In the genomic region with DNA sequence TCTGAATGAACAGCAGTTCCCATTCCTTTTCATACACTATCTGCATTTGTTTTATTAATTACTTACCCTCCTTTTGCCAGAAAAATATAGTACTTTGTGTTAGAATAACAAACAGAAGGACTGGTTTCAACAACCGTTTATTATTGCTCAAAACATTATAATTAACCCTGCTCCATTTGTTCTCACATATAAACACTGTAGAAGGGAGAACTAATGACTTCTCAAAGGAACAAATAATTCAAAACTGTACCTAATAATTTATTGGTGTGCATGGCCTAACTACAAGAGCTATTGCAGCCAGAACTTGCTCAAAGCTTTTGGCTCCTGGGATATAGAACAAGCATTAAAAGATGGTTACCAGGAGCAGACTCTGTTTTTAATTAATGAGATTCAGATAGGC, we compare ENCODE assay signal across 25 mouse cellular contexts.
DNase-seq lines count a peak whose midpoint lies in the region; ATAC-seq and TF ChIP-seq lines count a peak whose summit lies in the region.
"Had no signal": no experiment of that assay in that cellular context is flagged by ENCODE, and none has a peak within 500 bp of the region (broad histone marks: within the 10 kb centered on the region; RNA-seq: fewer than 3 reads in every experiment).

No protein-coding gene starts in this region.

- no peaks in the 10 kb centered on the region for H3K36me3 ChIP-seq in forebrain, embryonic 13.5 days (ENCODE audit: poor library complexity, severe bottlenecking)
- H3K36me3 ChIP-seq in forebrain, embryonic 11.5 days (ENCODE audit: control insufficient read depth, insufficient read depth, low read length) = no peaks in the 10 kb centered on the region
- H3K36me3 ChIP-seq in kidney, adult 2 months (ENCODE audit: control insufficient read depth, insufficient read depth, low read length) = no peaks in the 10 kb centered on the region
- H3K36me3 ChIP-seq in liver, adult 2 months (ENCODE audit: control insufficient read depth, insufficient read depth, low read length) = no peaks in the 10 kb centered on the region
- H3K36me3 ChIP-seq in liver, postnatal 0 days (replicated peaks; ENCODE audit: insufficient read depth, low read length) = no peaks in the 10 kb centered on the region
- no peaks in the 10 kb centered on the region for H3K36me3 ChIP-seq in hindbrain, postnatal 0 days (ENCODE audit: insufficient read depth, low read length)
- H3K36me3 ChIP-seq in hindbrain, embryonic 10.5 days = no peaks in the 10 kb centered on the region
- H3K36me3 ChIP-seq: embryonic facial prominence, embryonic 12.5 days; embryonic facial prominence, embryonic 15.5 days; heart, embryonic 10.5 days; hindbrain, embryonic 13.5 days had no signal

- WGBS in forebrain, embryonic 13.5 days = 48% methylated on average over 1 of the region's 1 CpGs
- whole genome bisulfite sequencing in forebrain, embryonic 11.5 days = 77% methylated on average over 1 of the region's 1 CpGs
- WGBS in kidney, adult 2 months = 42% methylated on average over 1 of the region's 1 CpGs
- 68% methylated on average over 1 of the region's 1 CpGs for WGBS in liver, adult 2 months
- WGBS in liver, postnatal 0 days (ENCODE audit: insufficient replicate concordance) = 82% methylated on average over 1 of the region's 1 CpGs
- 74% methylated on average over 1 of the region's 1 CpGs for WGBS in hindbrain, postnatal 0 days
- WGBS in hindbrain, embryonic 10.5 days = 80% methylated on average over 1 of the region's 1 CpGs

- H3K4me1 ChIP-seq in forebrain, embryonic 13.5 days = no peaks in the 10 kb centered on the region
- no peaks in the 10 kb centered on the region for H3K4me1 ChIP-seq in forebrain, embryonic 11.5 days (replicated peaks; ENCODE audit: control insufficient read depth, insufficient read depth, low read length)
- H3K4me1 ChIP-seq in kidney, adult 2 months (ENCODE audit: control insufficient read depth, insufficient read depth, low read length) = no peaks in the 10 kb centered on the region
- H3K4me1 ChIP-seq in liver, adult 2 months (ENCODE audit: control insufficient read depth, insufficient read depth, low read length) = no peaks in the 10 kb centered on the region
- no peaks in the 10 kb centered on the region for H3K4me1 ChIP-seq in liver, postnatal 0 days (ENCODE audit: insufficient read depth)
- H3K4me1 ChIP-seq in hindbrain, postnatal 0 days (ENCODE audit: insufficient read depth, low read length) = no peaks in the 10 kb centered on the region
- no peaks in the 10 kb centered on the region for H3K4me1 ChIP-seq in hindbrain, embryonic 10.5 days (replicated peaks)
- H3K4me1 ChIP-seq: embryonic facial prominence, embryonic 12.5 days; embryonic facial prominence, embryonic 15.5 days; heart, embryonic 10.5 days; hindbrain, embryonic 13.5 days had no signal

- no peak for TF ChIP-seq CTCF in kidney, adult 2 months (conservative IDR thresholded peaks at IDR 0.05; ENCODE audit: insufficient read depth, insufficient read length, low read depth, low read length)
- no peak for TF ChIP-seq CTCF in liver, adult 2 months (IDR thresholded peaks at IDR 0.05; ENCODE audit: low read depth, low read length)
- TF ChIP-seq CTCF in liver, postnatal 0 days (IDR thresholded peaks at IDR 0.05; ENCODE audit: low read depth) = no peak
- no peak for TF ChIP-seq CTCF in hindbrain, postnatal 0 days (IDR thresholded peaks at IDR 0.05; ENCODE audit: low read depth)

- ATAC-seq in forebrain, embryonic 13.5 days = peak; percentile 66; the same call in 1 of the 2 replicates
- no peak for ATAC-seq in forebrain, embryonic 11.5 days (replicated peaks; ENCODE audit: low FRiP score)
- no peak for ATAC-seq in liver, postnatal 0 days
- no peak for ATAC-seq in hindbrain, postnatal 0 days
- ATAC-seq: activated CD4-positive, CD25-positive, alpha-beta regulatory T cell, adult 4 months; hindbrain, embryonic 16.5 days; inflammation-experienced regulatory T-cells, adult 6 months; intestine, embryonic 16.5 days had no signal

- no peak for TF ChIP-seq POLR2A in kidney, adult 2 months (IDR thresholded peaks at IDR 0.05; ENCODE audit: low read depth, low read length)
- TF ChIP-seq POLR2A in liver, adult 2 months (IDR thresholded peaks at IDR 0.05; ENCODE audit: extremely low read depth, insufficient read depth, low read length) = no peak

- H3K27ac ChIP-seq in forebrain, embryonic 13.5 days = no peak overlapping the region
- no peak overlapping the region for H3K27ac ChIP-seq in forebrain, embryonic 11.5 days (ENCODE audit: low read depth, low read length)
- H3K27ac ChIP-seq in kidney, adult 2 months (ENCODE audit: insufficient read depth, low read depth, low read length) = no peak overlapping the region
- no peak overlapping the region for H3K27ac ChIP-seq in liver, adult 2 months (replicated peaks; ENCODE audit: insufficient read depth, low read depth, low read length)
- no peak overlapping the region for H3K27ac ChIP-seq in liver, postnatal 0 days (ENCODE audit: low read depth)
- no peak overlapping the region for H3K27ac ChIP-seq in hindbrain, postnatal 0 days
- H3K27ac ChIP-seq in hindbrain, embryonic 10.5 days = no peak overlapping the region
- H3K27ac ChIP-seq: embryonic facial prominence, embryonic 12.5 days; embryonic facial prominence, embryonic 15.5 days; heart, adult 2 months; heart, embryonic 10.5 days; hindbrain, embryonic 13.5 days had no signal

- TF ChIP-seq EP300 in liver, postnatal 0 days (IDR thresholded peaks at IDR 0.05; ENCODE audit: low read depth) = no peak

- H3K79me2 ChIP-seq in liver, adult 2 months (ENCODE audit: control insufficient read depth, insufficient read depth, low read length) = no peaks in the 10 kb centered on the region

- no peak overlapping the region for H3K9ac ChIP-seq in forebrain, embryonic 13.5 days
- H3K9ac ChIP-seq in forebrain, embryonic 11.5 days (ENCODE audit: low read length) = no peak overlapping the region
- no peak overlapping the region for H3K9ac ChIP-seq in liver, adult 2 months (ENCODE audit: low read depth, low read length)
- H3K9ac ChIP-seq in liver, postnatal 0 days (replicated peaks) = no peak overlapping the region
- no peak overlapping the region for H3K9ac ChIP-seq in hindbrain, postnatal 0 days (replicated peaks; ENCODE audit: low read length)
- H3K9ac ChIP-seq: embryonic facial prominence, embryonic 12.5 days; embryonic facial prominence, embryonic 15.5 days; hindbrain, embryonic 13.5 days had no signal

- no peak for DNase-seq in forebrain, embryonic 11.5 days (ENCODE audit: low spot score)
- peak; percentile 2 for DNase-seq in kidney, adult 2 months
- DNase-seq in kidney, postnatal 14 days = no peak
- peak; percentile 2 for DNase-seq in liver, adult 2 months (ENCODE audit: extremely low read depth, low read depth, low spot score)
- no peak for DNase-seq in liver, postnatal 0 days
- no peak for DNase-seq in hindbrain, postnatal 0 days (ENCODE audit: low spot score)
- no peak for DNase-seq in hindbrain, embryonic 10.5 days (ENCODE audit: low spot score)
- DNase-seq: adrenal gland, adult 8-10 months; adrenal gland, postnatal 25 days; cerebellum, adult 11 months; cerebellum, adult 2 months; cerebellum, adult 9-11 months; cerebellum, postnatal 25 days; gastrocnemius, postnatal 10 days; gastrocnemius, postnatal 36 days; heart, adult 2 months had no signal

- no peak overlapping the region for H3K4me3 ChIP-seq in forebrain, embryonic 13.5 days
- no peak overlapping the region for H3K4me3 ChIP-seq in forebrain, embryonic 11.5 days (ENCODE audit: low read depth, low read length)
- H3K4me3 ChIP-seq in kidney, adult 2 months (ENCODE audit: insufficient read depth, low read depth, low read length) = no peak overlapping the region
- H3K4me3 ChIP-seq in liver, adult 2 months (ENCODE audit: insufficient read depth, low read depth, low read length) = no peak overlapping the region
- H3K4me3 ChIP-seq in liver, postnatal 0 days (ENCODE audit: low read depth, low read length) = no peak overlapping the region
- no peak overlapping the region for H3K4me3 ChIP-seq in hindbrain, postnatal 0 days (ENCODE audit: low read length)
- H3K4me3 ChIP-seq in hindbrain, embryonic 10.5 days = no peak overlapping the region
- H3K4me3 ChIP-seq: embryonic facial prominence, embryonic 12.5 days; embryonic facial prominence, embryonic 15.5 days; heart, adult 2 months; heart, embryonic 10.5 days; hindbrain, embryonic 13.5 days had no signal

- no peaks in the 10 kb centered on the region for H3K9me3 ChIP-seq in forebrain, embryonic 13.5 days (replicated peaks)
- H3K9me3 ChIP-seq in forebrain, embryonic 11.5 days (ENCODE audit: control insufficient read depth, low read length) = no peaks in the 10 kb centered on the region
- H3K9me3 ChIP-seq in liver, postnatal 0 days (ENCODE audit: low read length) = no peaks in the 10 kb centered on the region
- H3K9me3 ChIP-seq in hindbrain, postnatal 0 days (ENCODE audit: low read length) = no peaks in the 10 kb centered on the region
- no peaks in the 10 kb centered on the region for H3K9me3 ChIP-seq in hindbrain, embryonic 10.5 days
- H3K9me3 ChIP-seq: embryonic facial prominence, embryonic 12.5 days; embryonic facial prominence, embryonic 15.5 days; heart, embryonic 10.5 days; hindbrain, embryonic 13.5 days had no signal

- H3K27me3 ChIP-seq in forebrain, embryonic 13.5 days = no peaks in the 10 kb centered on the region
- H3K27me3 ChIP-seq in forebrain, embryonic 11.5 days (ENCODE audit: control insufficient read depth, insufficient read depth, low read length) = no peaks in the 10 kb centered on the region
- H3K27me3 ChIP-seq in kidney, adult 2 months (replicated peaks; ENCODE audit: control insufficient read depth, insufficient read depth, low read length) = no peaks in the 10 kb centered on the region
- no peaks in the 10 kb centered on the region for H3K27me3 ChIP-seq in liver, adult 2 months (ENCODE audit: control insufficient read depth, insufficient read depth, low read length)
- no peaks in the 10 kb centered on the region for H3K27me3 ChIP-seq in liver, postnatal 0 days (ENCODE audit: insufficient read depth, low read length)
- H3K27me3 ChIP-seq in hindbrain, postnatal 0 days (ENCODE audit: insufficient read depth, low read length) = no peaks in the 10 kb centered on the region
- no peaks in the 10 kb centered on the region for H3K27me3 ChIP-seq in hindbrain, embryonic 10.5 days (ENCODE audit: insufficient read depth, poor library complexity, severe bottlenecking)
- H3K27me3 ChIP-seq: embryonic facial prominence, embryonic 12.5 days; embryonic facial prominence, embryonic 15.5 days; hindbrain, embryonic 13.5 days had no signal

- H3K4me2 ChIP-seq in forebrain, embryonic 13.5 days = no peak overlapping the region
- no peak overlapping the region for H3K4me2 ChIP-seq in forebrain, embryonic 11.5 days (ENCODE audit: low read depth, low read length, severe bottlenecking)
- H3K4me2 ChIP-seq in liver, postnatal 0 days (ENCODE audit: low read depth, low read length) = no peak overlapping the region
- H3K4me2 ChIP-seq in hindbrain, postnatal 0 days (ENCODE audit: low read depth, low read length) = no peak overlapping the region
- H3K4me2 ChIP-seq: embryonic facial prominence, embryonic 12.5 days; embryonic facial prominence, embryonic 15.5 days; hindbrain, embryonic 13.5 days had no signal

Comparison
In these comparisons a context has a peak if more than half of its experiments do, and no peak if none do; other contexts are left out.
1. DNase-seq: peak in kidney, adult 2 months (single experiment) and liver, adult 2 months (single experiment); none in forebrain, embryonic 11.5 days (single experiment), kidney, postnatal 14 days (single experiment), liver, postnatal 0 days (single experiment), hindbrain, postnatal 0 days (single experiment) and hindbrain, embryonic 10.5 days (single experiment).